Mouse (Mus musculus) liver (tissue): Measurements from ENCODE around the gene Nhej1.

Source experiments
- DNase-seq: peaks from one replicate; pipeline ENCODE4 v3.0.0-alpha.2; 2020; ENCODE audit warnings: mixed read lengths

The Nhej1 gene

DNA sequence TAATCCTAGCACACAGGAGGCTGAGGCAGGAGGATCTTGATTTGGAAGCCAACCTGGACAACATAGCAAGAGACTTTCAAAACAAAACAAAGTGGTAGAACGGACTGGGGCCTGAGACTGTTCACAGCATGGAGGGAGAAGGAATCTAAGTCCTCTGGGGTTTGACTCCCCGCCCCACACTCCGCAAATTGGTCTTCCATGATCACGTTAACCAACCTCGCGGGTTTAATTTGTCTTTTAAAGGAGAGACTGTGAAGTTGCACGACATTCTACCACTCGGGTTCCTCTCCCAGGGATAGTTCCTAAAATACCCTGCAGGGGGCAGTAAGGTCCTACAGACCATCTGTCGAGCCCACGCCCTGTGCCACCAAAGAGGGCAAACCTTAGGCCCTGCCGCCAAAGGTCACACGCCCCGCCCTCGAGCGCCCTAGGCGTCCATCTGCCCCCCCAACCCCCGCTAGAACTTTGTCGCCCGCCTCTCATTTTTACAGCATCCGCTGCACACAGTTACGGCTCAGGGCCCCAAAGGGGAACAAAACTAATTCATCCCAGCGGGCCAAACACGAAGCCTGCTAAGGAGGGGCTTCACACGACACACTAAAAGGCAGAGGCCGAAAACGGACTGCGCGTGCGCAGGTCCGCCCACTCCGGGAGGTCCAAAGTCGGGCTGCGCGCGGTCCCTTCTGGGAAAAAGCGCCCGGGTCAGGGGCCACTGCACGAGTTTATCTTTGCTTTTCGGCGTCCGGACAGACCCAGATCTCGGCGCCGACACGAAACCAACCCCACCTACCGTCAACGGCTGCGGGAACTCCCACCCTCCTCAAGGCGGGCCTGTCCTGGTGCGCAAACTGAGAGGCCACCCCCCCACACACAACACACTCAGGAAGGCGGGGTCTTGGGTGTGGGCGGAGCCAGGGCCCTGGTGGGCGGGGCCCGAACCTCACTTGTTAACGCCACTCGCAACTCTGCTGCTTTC lies at the start of gene Nhej1:
TSS of gene Nhej1 (minus strand) at position 855 of the 976 bp plus-strand sequence.
- DNase-seq: peak; percentile 98

DNA sequence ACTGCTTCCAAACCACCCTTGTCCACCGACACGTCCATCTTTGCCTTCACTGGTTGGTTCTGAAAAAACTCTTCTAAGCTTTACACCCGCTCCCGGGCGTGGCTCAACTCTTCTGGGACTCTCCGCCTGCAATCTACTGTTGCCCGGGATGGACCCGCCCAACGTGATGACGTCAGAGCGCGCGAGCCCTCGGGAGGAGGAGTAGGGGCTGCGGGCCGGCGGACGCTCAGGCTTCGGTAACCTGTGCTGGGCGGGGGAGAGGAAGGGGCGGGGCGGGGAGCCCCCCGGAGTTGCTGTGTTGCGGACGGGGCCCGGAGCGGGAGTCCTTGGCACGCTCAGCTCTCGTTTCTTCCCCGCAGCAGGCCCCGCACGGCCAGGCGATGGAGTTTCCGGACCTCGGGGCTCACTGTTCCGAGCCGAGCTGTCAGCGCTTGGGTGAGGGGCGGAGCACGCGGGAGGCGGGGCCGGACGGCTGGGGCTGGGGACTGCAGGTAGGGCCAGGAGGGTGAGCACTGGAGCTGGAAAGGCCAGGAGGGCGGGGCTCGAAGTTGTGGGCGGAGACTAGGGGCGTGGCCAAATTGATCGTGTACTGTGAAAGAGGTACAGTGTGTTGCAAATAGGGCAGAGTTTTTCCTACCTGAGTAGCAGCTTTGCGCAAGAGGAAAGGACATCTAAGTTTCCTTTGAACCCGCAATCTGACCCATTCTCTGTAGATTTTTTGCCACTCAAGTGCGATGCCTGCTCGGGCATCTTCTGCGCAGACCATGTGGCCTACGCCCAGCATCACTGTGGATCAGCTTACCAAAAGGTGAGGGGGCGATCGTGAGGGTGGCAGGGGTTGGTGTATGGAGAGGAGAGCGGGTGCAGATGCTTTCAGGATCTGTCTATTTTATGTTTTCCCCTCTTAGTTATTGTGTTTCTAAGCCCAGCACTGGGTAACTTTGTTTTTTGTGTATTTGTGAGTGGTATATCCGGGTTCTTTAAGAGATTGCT lies 43.8 kb upstream of the Nhej1 start, which contains the start of gene Zfand2b:
TSS of gene Zfand2b (plus strand) at position 175 of the 993 bp plus-strand sequence.
- peak; percentile 99 for DNase-seq

- no peak for DNase-seq
Measured at GRCm38 (mm10) chr1:75168093-75168471, 43.1 kb upstream of the Nhej1 start.

DNA sequence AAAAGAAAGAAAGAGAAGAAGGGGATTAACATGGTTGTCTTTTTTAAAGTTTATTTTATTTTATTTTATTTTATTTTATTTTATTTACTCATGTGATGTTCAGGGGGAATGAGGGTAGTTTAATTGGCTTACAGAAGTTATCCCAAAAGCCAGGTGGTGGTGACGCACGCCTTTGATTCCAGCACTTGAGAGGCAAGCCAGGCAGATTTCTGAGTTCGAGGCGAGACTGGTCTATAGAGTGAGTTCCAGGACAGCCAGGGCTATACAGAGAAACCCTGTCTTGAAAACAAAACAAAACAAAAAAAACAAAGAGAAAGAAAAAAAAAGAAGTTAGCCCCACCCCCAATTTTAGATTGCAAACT lies 35.2 kb upstream of the Nhej1 start:
- no peak for DNase-seq

DNA sequence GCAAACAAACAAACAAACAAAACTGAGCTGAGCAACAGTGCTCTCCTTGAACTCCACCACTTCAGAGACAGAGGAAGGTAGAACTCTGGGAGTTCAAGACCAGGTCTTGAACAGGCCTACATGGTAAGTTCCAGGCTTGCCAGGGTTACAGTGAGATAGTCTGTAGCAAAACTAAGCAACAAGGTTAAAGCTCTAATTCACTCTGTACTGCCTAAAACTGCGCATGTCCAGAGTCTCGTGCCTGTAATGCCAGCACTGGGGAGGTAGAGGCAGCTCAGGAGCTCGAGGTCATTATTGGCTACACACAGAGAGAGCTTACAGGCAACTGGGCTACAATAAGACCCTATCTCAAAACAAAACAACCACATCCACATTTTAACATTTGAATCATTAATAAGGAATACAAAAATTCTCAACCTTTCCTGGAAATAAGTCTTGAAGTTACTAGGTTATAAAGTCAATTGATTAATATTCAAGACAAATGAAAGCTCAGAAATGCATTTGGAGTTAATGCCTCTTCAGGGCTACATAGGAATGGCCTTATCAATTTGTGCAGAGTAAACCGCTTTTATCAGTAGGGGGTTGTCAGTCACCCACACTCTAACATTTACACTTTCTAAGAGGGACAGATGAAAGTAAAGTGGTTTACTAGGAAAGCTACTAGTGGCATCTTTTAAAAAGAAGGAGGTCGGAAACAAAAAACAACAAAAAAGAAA lies 34.7 kb upstream of the Nhej1 start:
- DNase-seq: no peak

- no peak for DNase-seq
Measured at GRCm38 (mm10) chr1:75158990-75159389, 34.0 kb upstream of the Nhej1 start.

- no peak for DNase-seq
Measured at GRCm38 (mm10) chr1:75155837-75156236, 30.8 kb upstream of the Nhej1 start.

- no peak for DNase-seq
Measured at GRCm38 (mm10) chr1:75148727-75149126, 23.7 kb upstream of the Nhej1 start.

GRCm38 (mm10) chr1:75147411-75148135 lies 22.6 kb upstream of the Nhej1 start:
- no peak for DNase-seq

GRCm38 (mm10) chr1:75145589-75145988 lies 20.6 kb upstream of the Nhej1 start:
- peak; percentile 46 for DNase-seq

DNA sequence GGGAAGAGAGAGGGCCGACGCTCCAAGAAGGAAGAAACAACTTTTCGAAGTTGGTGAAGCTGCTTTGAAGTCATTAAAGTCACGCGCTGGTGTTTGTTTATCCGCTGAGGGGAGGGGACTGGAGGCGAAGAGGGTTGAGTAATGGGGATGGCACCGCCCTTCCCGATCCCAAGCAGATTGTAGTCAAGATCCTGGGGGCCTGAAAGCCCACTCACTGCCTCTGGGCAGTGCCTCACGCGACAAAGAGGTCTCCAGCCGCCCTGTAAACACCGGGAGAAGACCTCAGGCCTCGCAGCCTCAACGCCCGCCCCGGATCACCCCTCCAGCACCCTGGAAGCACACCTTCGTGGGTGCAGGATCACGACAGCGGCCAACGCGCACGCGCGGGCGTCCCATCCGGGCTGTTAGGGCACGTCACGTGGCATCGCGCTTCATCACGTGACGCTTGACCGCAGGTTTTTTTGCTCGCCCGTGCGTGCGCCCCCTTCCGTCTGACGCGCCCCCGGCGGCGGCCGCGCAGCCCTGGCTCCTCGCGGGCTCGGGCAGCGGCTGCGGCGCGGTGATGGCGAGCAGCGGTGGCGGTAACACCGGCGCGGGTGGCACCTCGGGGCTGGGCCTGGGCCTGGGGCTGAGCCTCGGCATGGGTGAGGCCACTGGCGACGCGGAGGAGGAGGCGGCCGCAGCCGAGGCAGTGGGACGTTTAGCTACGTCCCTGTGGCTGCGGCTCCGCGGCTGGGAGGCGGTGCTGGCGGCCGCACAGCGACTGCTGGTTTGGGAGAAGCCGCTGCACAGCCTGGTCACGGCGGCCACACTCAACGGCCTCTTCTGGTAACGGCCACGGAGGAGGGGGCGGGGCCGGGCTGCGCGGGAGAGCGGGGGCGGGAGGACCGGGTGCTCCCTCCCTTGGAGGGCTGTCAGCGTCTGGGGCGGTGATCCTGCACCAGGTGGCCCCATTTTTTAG lies 17.6 kb upstream of the Nhej1 start, which contains the start of the genes Cnppd1 and Retreg2:
TSS of gene Cnppd1 (minus strand) at position 411 of the 961 bp plus-strand sequence.
TSS of gene Retreg2 (plus strand) at position 478 of the 961 bp plus-strand sequence.
- DNase-seq: peak; percentile 98

DNA sequence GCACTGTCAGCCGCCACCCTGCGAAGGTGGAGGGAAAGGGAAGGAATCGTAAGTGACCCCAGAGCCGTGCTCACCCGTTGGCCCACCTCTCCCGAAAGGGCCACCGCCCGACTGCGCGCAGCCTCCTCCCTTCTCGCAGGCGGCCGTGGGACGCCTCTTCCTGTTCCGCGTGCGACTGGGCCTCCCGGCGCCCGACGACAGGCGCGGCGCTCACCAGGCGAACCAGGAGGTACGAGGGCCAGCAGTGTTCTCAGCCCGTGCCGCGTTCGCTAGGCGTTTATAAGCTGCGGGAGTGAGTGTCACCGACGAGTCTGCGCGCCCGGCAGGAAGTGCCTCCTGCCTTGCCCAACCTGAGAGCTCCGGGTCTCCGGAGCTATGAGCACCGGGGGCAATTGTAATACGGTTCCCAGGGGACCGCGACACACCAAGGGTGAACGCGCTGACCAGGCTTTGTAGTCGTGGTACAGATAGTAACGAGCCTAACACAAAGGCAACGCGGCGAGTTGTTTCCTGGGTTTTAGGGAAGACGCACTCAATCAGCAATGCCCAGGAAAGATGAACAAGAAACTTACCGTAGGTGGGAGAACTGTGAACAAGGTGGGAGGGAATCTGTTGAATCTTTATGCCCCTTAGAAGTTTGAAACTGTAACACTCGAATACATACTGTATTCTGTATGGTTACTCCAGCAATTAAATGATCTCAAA lies 16.6 kb upstream of the Nhej1 start:
- DNase-seq: peak; percentile 89

DNA sequence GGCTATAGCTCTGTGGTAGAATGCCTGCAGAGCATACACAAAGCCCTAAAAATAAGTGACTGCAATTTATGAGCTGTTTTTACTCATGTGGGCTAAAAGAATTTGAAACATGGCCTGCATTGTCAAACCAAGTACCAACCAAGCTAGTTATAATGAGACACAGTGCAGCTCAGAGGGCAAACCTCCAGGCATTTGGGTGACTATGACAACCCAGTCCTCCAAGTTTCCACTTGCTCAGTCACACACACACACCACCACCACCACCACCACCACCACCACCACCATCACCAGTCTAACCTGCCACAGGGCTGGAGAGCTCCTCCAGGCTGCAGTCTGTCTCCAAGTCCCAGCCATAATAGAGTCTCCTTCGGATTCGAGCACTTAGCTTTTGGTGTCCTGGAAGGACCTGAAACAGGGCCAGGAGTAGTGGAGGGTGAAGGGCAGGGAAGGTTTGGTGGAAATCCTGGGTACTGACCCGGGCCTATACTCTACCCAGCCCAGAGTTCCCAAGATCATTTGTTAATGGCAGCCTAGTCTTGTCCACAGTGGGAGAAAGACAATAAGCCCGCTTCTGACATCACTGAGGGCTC lies 15.7 kb upstream of the Nhej1 start:
- DNase-seq: peak; percentile 25

DNA sequence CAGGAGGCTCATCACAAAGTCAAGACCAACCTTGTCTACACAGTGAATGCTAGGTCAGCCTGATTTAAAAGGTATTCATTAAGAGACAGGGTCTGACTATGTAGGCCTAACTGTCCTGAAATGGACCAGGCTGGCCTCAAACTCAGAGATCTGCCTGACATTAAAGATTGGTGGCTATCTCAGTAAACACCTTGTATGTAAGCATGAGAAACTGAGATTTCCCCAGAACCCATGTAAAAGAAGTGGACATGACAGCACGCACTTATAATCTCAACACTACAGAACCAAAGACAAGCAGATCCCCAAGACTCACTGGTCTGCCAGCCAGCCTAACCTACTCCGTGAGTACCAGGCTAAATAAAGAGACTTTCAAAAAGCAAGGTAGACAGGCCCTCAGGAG lies 13.4 kb upstream of the Nhej1 start:
- no peak for DNase-seq

DNA sequence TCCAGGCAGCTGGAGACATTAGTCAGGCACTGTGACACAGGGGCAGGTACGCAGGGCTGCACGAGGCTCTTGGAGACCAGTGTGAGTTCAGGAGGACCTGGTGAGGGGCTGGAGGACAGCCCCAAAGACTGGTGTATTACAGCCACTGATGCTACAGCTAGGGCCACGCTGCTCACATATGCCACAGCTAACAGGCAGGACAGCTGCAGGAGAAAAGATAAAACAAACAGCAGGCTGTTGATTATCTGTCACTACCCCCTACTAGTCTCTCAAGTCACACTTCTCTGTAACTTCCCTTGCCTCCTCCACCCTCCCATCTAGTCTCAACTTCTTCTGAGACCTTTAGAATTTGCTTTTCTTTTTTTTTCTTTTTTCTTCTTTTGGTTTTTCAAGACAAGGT lies 11.7 kb upstream of the Nhej1 start:
- peak; percentile 77 for DNase-seq

GRCm38 (mm10) chr1:75136293-75136692 lies 11.3 kb upstream of the Nhej1 start:
- DNase-seq: peak; percentile 67

DNA sequence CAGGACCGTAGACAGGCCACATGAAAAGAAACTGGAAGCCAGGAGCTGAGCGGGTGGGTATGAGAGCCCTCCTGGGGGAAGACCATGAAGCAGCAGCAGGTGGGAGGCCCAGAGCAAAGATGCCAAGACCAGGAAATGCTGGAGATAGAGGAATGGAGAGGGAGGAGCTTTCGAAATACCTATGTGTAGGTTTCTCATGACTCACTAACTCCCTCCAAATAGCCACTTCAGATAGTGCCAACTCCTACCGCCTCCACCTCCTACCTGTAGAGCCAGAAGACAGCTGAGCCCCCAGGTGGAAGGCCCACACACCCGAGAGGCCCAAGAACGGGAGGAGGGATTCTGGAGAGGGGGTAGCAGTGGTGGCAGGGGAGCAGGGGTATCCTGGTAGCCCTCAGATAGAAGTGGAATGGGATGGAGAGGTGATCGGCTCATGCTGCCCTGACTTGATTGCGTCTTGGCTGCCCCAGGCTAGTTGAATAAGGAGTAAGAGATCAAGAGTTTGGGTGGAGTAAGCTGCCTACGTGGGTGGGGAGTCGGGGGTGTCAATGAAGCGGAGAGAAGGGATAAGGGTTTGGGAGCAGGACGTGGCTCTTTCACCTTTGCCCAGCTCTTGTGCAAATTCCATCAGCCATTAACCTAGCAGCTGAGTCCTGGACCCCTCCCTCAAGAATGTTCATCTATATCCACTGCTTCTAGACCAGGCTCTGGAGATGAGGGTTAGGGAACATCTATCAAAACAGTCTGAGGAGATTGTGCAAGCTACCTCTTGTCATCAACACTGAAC lies 8.6 kb upstream of the Nhej1 start, which contains the start of gene Slc23a3:
TSS of gene Slc23a3 (minus strand) at position 470 of the 787 bp plus-strand sequence.
- DNase-seq: no peak

GRCm38 (mm10) chr1:75128641-75129040 lies 3.6 kb upstream of the Nhej1 start:
- no peak for DNase-seq
